Mouse (Mus musculus) embryo, embryonic 11 days (tissue): ENCODE results near the gene Cilp2.

Source experiments
- DNase-seq: peaks from one replicate; pipeline ENCODE4 v3.0.0-alpha.2; 2015

Cilp2 gene

GRCm38 (mm10) chr8:69887289-69888243 is at the start of gene Cilp2:
Gene Cilp2, minus strand, starts transcription at chr8:69887687.
- DNase-seq = peak; percentile 50

GRCm38 (mm10) chr8:69936050-69936794 is 48.7 kb upstream of the Cilp2 start:
- peak; percentile 66 for DNase-seq

- no peak for DNase-seq
Measured at GRCm38 (mm10) chr8:69935431-69935830, 47.9 kb upstream of the Cilp2 start.

GRCm38 (mm10) chr8:69934582-69934981 is 47.1 kb upstream of the Cilp2 start:
- no peak for DNase-seq

- no peak for DNase-seq
Measured at GRCm38 (mm10) chr8:69933811-69934210, 46.3 kb upstream of the Cilp2 start.

GRCm38 (mm10) chr8:69926901-69927300 is 39.4 kb upstream of the Cilp2 start:
- DNase-seq = no peak

GRCm38 (mm10) chr8:69923986-69924385 is 36.5 kb upstream of the Cilp2 start:
- no peak for DNase-seq

GRCm38 (mm10) chr8:69921141-69921540 is 33.7 kb upstream of the Cilp2 start:
- DNase-seq = no peak

GRCm38 (mm10) chr8:69919876-69920662 is 32.6 kb upstream of the Cilp2 start:
- DNase-seq = peak; percentile 85

GRCm38 (mm10) chr8:69919010-69919409 is 31.5 kb upstream of the Cilp2 start:
- DNase-seq = peak; percentile 84

- no peak for DNase-seq
Measured at GRCm38 (mm10) chr8:69918506-69918905, 31.0 kb upstream of the Cilp2 start.

- DNase-seq = peak; percentile 43
Measured at GRCm38 (mm10) chr8:69915748-69916147, 28.3 kb upstream of the Cilp2 start.

GRCm38 (mm10) chr8:69914526-69914925 is 27.0 kb upstream of the Cilp2 start:
- DNase-seq = no peak

GRCm38 (mm10) chr8:69912478-69913074 is 25.1 kb upstream of the Cilp2 start:
- DNase-seq = no peak

GRCm38 (mm10) chr8:69911917-69912316 is 24.4 kb upstream of the Cilp2 start:
- DNase-seq = no peak

- DNase-seq = no peak
Measured at GRCm38 (mm10) chr8:69907106-69907505, 19.6 kb upstream of the Cilp2 start.

- no peak for DNase-seq
Measured at GRCm38 (mm10) chr8:69906260-69906659, 18.8 kb upstream of the Cilp2 start.

GRCm38 (mm10) chr8:69904096-69904495 is 16.6 kb upstream of the Cilp2 start:
- no peak for DNase-seq

- peak; percentile 100 for DNase-seq
Measured at GRCm38 (mm10) chr8:69903063-69903542, 15.6 kb upstream of the Cilp2 start.

GRCm38 (mm10) chr8:69902163-69903062 is 14.9 kb upstream of the Cilp2 start, which contains the start of the genes Tssk6, Ndufa13 and Yjefn3:
Gene Tssk6, plus strand, starts transcription at chr8:69902184.
Gene Ndufa13, minus strand, starts transcription at chr8:69902558.
Gene Yjefn3, minus strand, starts transcription at chr8:69902712.
- DNase-seq = peak; percentile 49
